Mouse (Mus musculus): ENCODE measurements around the gene Zfp747. TPM values are rescaled to one million over a fixed set of nuclear protein-coding genes. Genes with fewer than 3 reads are reported as not detected.

Zfp747 gene
- polyA plus RNA-seq, 2 experiments = 7.0 to 8.0 TPM

- DNase-seq (ENCODE audit: low spot score) = peak; percentile 36
- Histone ChIP-seq H3K9ac (ENCODE audit: low read depth, low read length, severe bottlenecking) (no peak overlapping the region), H3K9me3 (ENCODE audit: control insufficient read depth, low read length) (no peaks in the 10 kb centered on the region), H3K4me2 (replicated peaks; ENCODE audit: low read depth, low read length, severe bottlenecking) (peak overlapping the region; percentile 83), H3K27ac (replicated peaks; ENCODE audit: low read depth, low read length) (no peak overlapping the region), H3K27me3 (ENCODE audit: control insufficient read depth, insufficient read depth, low read length) (no peaks in the 10 kb centered on the region), H3K36me3 (ENCODE audit: control insufficient read depth, insufficient read depth, low read length) (peaks cover 22% of the 10 kb centered on the region), H3K4me1 (ENCODE audit: control insufficient read depth, insufficient read depth, low read length) (peaks cover 8% of the 10 kb centered on the region), H3K4me3 (replicated peaks; ENCODE audit: low read length) (peak overlapping the region; percentile 97)
- no peak for ATAC-seq (ENCODE audit: low FRiP score, low read depth)
- TF ChIP-seq POLR2A (IDR thresholded peaks at IDR 0.05; ENCODE audit: borderline replicate concordance, extremely low read depth, insufficient read depth, insufficient read length) = no peak
- 18% methylated on average over 8 of the region's 8 CpGs for WGBS
These were observed 29.2 kb downstream of the Zfp747 start for GRCm38 (mm10) chr7:127346676-127347075.

- peak within 1 kb of the TSS; percentile 91 for H3K9ac ChIP-seq (ENCODE audit: low read depth, low read length, severe bottlenecking)
- TF ChIP-seq POLR2A (IDR thresholded peaks at IDR 0.05; ENCODE audit: borderline replicate concordance, extremely low read depth, insufficient read depth, insufficient read length) = 0 out of 2 replicates have a peak, but pooled peaks have one; percentile 39
- H3K9me3 ChIP-seq (ENCODE audit: control insufficient read depth, low read length) = no peaks in the 10 kb centered on the region
- H3K4me1 ChIP-seq (ENCODE audit: control insufficient read depth, insufficient read depth, low read length) = peaks cover 8% of the 10 kb centered on the region
- H3K4me3 ChIP-seq (replicated peaks; ENCODE audit: low read length) = peak within 1 kb of the TSS; percentile 97
- H3K27me3 ChIP-seq (ENCODE audit: control insufficient read depth, insufficient read depth, low read length) = no peaks in the 10 kb centered on the region
- peaks cover 26% of the 10 kb centered on the region for H3K36me3 ChIP-seq (ENCODE audit: control insufficient read depth, insufficient read depth, low read length)
- peak; percentile 93 for ATAC-seq (ENCODE audit: low FRiP score, low read depth)
- peak; percentile 86 for DNase-seq (ENCODE audit: low spot score)
- H3K4me2 ChIP-seq (replicated peaks; ENCODE audit: low read depth, low read length, severe bottlenecking) = peak within 1 kb of the TSS; percentile 83
- H3K27ac ChIP-seq (replicated peaks; ENCODE audit: low read depth, low read length) = peak within 1 kb of the TSS; percentile 83
- 0% methylated on average over 41 of the region's 76 CpGs for WGBS
These were observed 30.1 kb downstream of the Zfp747 start, which contains the start of gene Zfp768 for GRCm38 (mm10) chr7:127345512-127346325. Gene Zfp768 (minus strand): TSS chr7:127345589.

- peak overlapping the region; percentile 91 for H3K9ac ChIP-seq (ENCODE audit: low read depth, low read length, severe bottlenecking)
- peak; percentile 9 for DNase-seq (ENCODE audit: low spot score)
- H3K9me3 ChIP-seq (ENCODE audit: control insufficient read depth, low read length) = no peaks in the 10 kb centered on the region
- 6% methylated on average over 36 of the region's 42 CpGs for WGBS
- H3K27ac ChIP-seq (replicated peaks; ENCODE audit: low read depth, low read length) = peak overlapping the region; percentile 83
- H3K36me3 ChIP-seq (ENCODE audit: control insufficient read depth, insufficient read depth, low read length) = peaks cover 26% of the 10 kb centered on the region
- H3K4me2 ChIP-seq (replicated peaks; ENCODE audit: low read depth, low read length, severe bottlenecking) = peak overlapping the region; percentile 83
- peaks cover 8% of the 10 kb centered on the region for H3K4me1 ChIP-seq (ENCODE audit: control insufficient read depth, insufficient read depth, low read length)
- no peak for TF ChIP-seq POLR2A (IDR thresholded peaks at IDR 0.05; ENCODE audit: borderline replicate concordance, extremely low read depth, insufficient read depth, insufficient read length)
- H3K4me3 ChIP-seq (replicated peaks; ENCODE audit: low read length) = peak overlapping the region; percentile 97
- peak; percentile 32 for ATAC-seq (ENCODE audit: low FRiP score, low read depth)
- H3K27me3 ChIP-seq (ENCODE audit: control insufficient read depth, insufficient read depth, low read length) = no peaks in the 10 kb centered on the region
These were observed 30.8 kb downstream of the Zfp747 start for GRCm38 (mm10) chr7:127345092-127345491.

GRCm38 (mm10) chr7:127344371-127344770 is 31.5 kb downstream of the Zfp747 start:
- Histone ChIP-seq H3K36me3 (ENCODE audit: control insufficient read depth, insufficient read depth, low read length) (peaks cover 26% of the 10 kb centered on the region), H3K9me3 (ENCODE audit: control insufficient read depth, low read length) (no peaks in the 10 kb centered on the region), H3K4me3 (replicated peaks; ENCODE audit: low read length) (peak overlapping the region; percentile 97), H3K9ac (ENCODE audit: low read depth, low read length, severe bottlenecking) (peak overlapping the region; percentile 91; the same call in 1 of the 2 replicates), H3K4me2 (replicated peaks; ENCODE audit: low read depth, low read length, severe bottlenecking) (peak overlapping the region; percentile 83), H3K4me1 (ENCODE audit: control insufficient read depth, insufficient read depth, low read length) (peaks cover 8% of the 10 kb centered on the region), H3K27me3 (ENCODE audit: control insufficient read depth, insufficient read depth, low read length) (no peaks in the 10 kb centered on the region), H3K27ac (replicated peaks; ENCODE audit: low read depth, low read length) (no peak overlapping the region)
- DNase-seq (ENCODE audit: low spot score) = no peak
- no peak for TF ChIP-seq POLR2A (IDR thresholded peaks at IDR 0.05; ENCODE audit: borderline replicate concordance, extremely low read depth, insufficient read depth, insufficient read length)
- ATAC-seq (ENCODE audit: low FRiP score, low read depth) = no peak
- 88% methylated on average over 8 of the region's 8 CpGs for WGBS

GRCm38 (mm10) chr7:127343351-127344019 is 32.4 kb downstream of the Zfp747 start:
- TF ChIP-seq POLR2A (IDR thresholded peaks at IDR 0.05; ENCODE audit: borderline replicate concordance, extremely low read depth, insufficient read depth, insufficient read length) = no peak
- DNase-seq (ENCODE audit: low spot score) (no peak), ATAC-seq (ENCODE audit: low FRiP score, low read depth) (no peak)
- no peak overlapping the region for H3K9ac ChIP-seq (ENCODE audit: low read depth, low read length, severe bottlenecking)
- H3K4me2 ChIP-seq (replicated peaks; ENCODE audit: low read depth, low read length, severe bottlenecking) = no peak overlapping the region
- H3K9me3 ChIP-seq (ENCODE audit: control insufficient read depth, low read length) = no peaks in the 10 kb centered on the region
- WGBS = 94% methylated on average over 38 of the region's 38 CpGs
- H3K4me3 ChIP-seq (replicated peaks; ENCODE audit: low read length) = no peak overlapping the region
- peaks cover 26% of the 10 kb centered on the region for H3K36me3 ChIP-seq (ENCODE audit: control insufficient read depth, insufficient read depth, low read length)
- no peak overlapping the region for H3K27ac ChIP-seq (replicated peaks; ENCODE audit: low read depth, low read length)
- peaks cover 8% of the 10 kb centered on the region for H3K4me1 ChIP-seq (ENCODE audit: control insufficient read depth, insufficient read depth, low read length)
- H3K27me3 ChIP-seq (ENCODE audit: control insufficient read depth, insufficient read depth, low read length) = no peaks in the 10 kb centered on the region
